Mouse (Mus musculus) ES-E14 (cell line): ENCODE data around the gene Slc50a1. TPM values are rescaled to one million over a fixed set of nuclear protein-coding genes. Genes with fewer than 3 reads are reported as not detected.

Source experiments
- DNase-seq: peaks from one replicate; pipeline ENCODE4 v3.0.0-alpha.2; 2013; ENCODE audit warnings: low read depth, low spot score
- H3K27ac ChIP-seq: 2 replicates; pipeline ENCODE4 v1.5.1; 2012; ENCODE audit warnings: low read depth, mild to moderate bottlenecking, low read length, moderate library complexity, mixed read lengths; ENCODE audit not compliant: poor library complexity, insufficient read depth, severe bottlenecking
- H3K36me3 ChIP-seq: 2 replicates; pipeline ENCODE4 v1.6.1; 2012; ENCODE audit warnings: mild to moderate bottlenecking, low read length, moderate library complexity, mixed read lengths; ENCODE audit not compliant: control insufficient read depth, poor library complexity, insufficient read depth, severe bottlenecking
- H3K4me1 ChIP-seq, 2 experiments: fragments of 150-350 bp in 1 of 2; sonication (generic) in 1 of 2; 2 replicates each; pipeline ENCODE4 v1.6.1; 2012; ENCODE audit warnings: low read length in 2 of 2, mild to moderate bottlenecking in 1 of 2, mixed read lengths in 1 of 2; ENCODE audit not compliant: control insufficient read depth in 2 of 2, insufficient read depth in 2 of 2, poor library complexity in 1 of 2
- H3K4me3 ChIP-seq, 2 experiments: fragments of 150-350 bp in 1 of 2; sonication (generic) in 1 of 2; 2 replicates each; pipeline ENCODE4 v1.5.1; 2012; ENCODE audit warnings: low read length in 2 of 2, low read depth in 1 of 2, mild to moderate bottlenecking in 1 of 2, mixed read lengths in 1 of 2; ENCODE audit not compliant: insufficient read depth in 1 of 2, poor library complexity in 1 of 2, severe bottlenecking in 1 of 2
- H3K9ac ChIP-seq: 2 replicates; pipeline ENCODE4 v1.6.1; 2012; ENCODE audit warnings: low read depth, mild to moderate bottlenecking, low read length, mixed read lengths; ENCODE audit not compliant: poor library complexity, insufficient read depth, severe bottlenecking
- H3K9me3 ChIP-seq: fragments of 150-350 bp; sonication (generic); 2 replicates; pipeline ENCODE4 v1.6.1; 2012; ENCODE audit warnings: low read depth, mild to moderate bottlenecking, low read length; ENCODE audit not compliant: control insufficient read depth, insufficient read depth
- CHD2 ChIP-seq: IDR thresholded peaks from 2 replicates; pipeline ENCODE4 v1.6.1; 2014; ENCODE audit warnings: mild to moderate bottlenecking, low read depth, low read length, inconsistent platforms
- HCFC1 ChIP-seq: IDR thresholded peaks from 2 replicates; pipeline ENCODE4 v1.6.1; 2012; ENCODE audit warnings: low read length, inconsistent platforms, borderline replicate concordance; ENCODE audit not compliant: insufficient read depth
- MAFK ChIP-seq: IDR thresholded peaks from 2 replicates; pipeline ENCODE4 v1.6.1; 2014; ENCODE audit warnings: mild to moderate bottlenecking, low read depth, low read length, inconsistent platforms; ENCODE audit not compliant: insufficient read depth
- ZC3H11A ChIP-seq: IDR thresholded peaks from 2 replicates; pipeline ENCODE4 v1.6.1; 2012; ENCODE audit warnings: low read depth, mild to moderate bottlenecking, inconsistent platforms, low read length, borderline replicate concordance
- ZNF384 ChIP-seq: IDR thresholded peaks from 2 replicates; pipeline ENCODE4 v1.6.1; 2012; ENCODE audit warnings: low read depth, low read length, inconsistent platforms
- in situ Hi-C, 2 experiments: fragments of 600-800 bp; cut with MboI; formaldehyde crosslinking; loops; one replicate each; pipeline ENCODE4 v1.15.1; 2025; ENCODE audit warnings: low sequenced_read_pairs in 2 of 2, inconsistent platforms in 1 of 2; ENCODE audit not compliant: unreplicated experiment in 2 of 2
- total RNA-seq: library from RNA; depleted of rRNA; stranded (reverse); fragments of 300-350 nt; gene quantifications from 2 replicates; pipeline ENCODE4 v1.2.3, GENCODE M21; 2012

Slc50a1 gene
- total RNA-seq, 1 experiment: 17.0 TPM

DNA sequence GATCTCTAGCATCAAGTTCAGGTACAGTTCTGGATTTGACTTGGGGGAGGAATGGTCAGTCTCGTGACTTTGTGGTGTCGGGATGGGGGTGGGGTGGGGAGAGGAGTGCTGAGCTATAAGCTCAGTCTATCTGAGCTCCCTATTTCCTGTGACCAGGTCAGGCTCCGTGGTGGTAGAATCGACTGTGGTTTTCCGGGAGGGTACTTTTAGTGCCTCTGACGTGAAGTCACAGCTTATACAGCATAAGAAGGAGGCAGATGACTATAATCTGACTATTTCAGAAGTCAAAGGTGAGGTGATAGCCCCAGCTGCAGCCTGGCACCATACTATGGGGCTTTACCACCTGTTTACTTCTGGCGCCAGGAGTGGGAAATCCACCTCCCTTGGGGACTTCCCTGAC, 39.0 kb downstream of the Slc50a1 start:
- H3K4me1 ChIP-seq: peaks cover 8 to 24% of the 10 kb centered on the region in 2 experiments; a peak in 3 of 4 replicates
- in situ Hi-C loops: no loop called here

GRCm38 (mm10) chr3:89230561-89230960, 39.8 kb downstream of the Slc50a1 start:
- DNase-seq: no peak
- Histone ChIP-seq H3K9ac (no peak overlapping the region), H3K27ac (no peak overlapping the region), H3K4me3 (no peak overlapping the region), H3K9me3 (no peaks in the 10 kb centered on the region), H3K36me3 (no peaks in the 10 kb centered on the region), H3K4me1 (peaks cover 9 to 29% of the 10 kb centered on the region in 2 experiments; a peak in 3 of 4 replicates)
- in situ Hi-C loops: no loop called here
- TF ChIP-seq MAFK: no peak

More for the DNA sequence above, 39.0 kb downstream of the Slc50a1 start:
- no peaks in the 10 kb centered on the region for H3K36me3 ChIP-seq
- no peak for TF ChIP-seq CHD2
- no peak for TF ChIP-seq HCFC1
- TF ChIP-seq ZNF384: no peak
- TF ChIP-seq MAFK: no peak
- no peak for TF ChIP-seq ZC3H11A
- H3K9me3 ChIP-seq: no peaks in the 10 kb centered on the region
- no peak overlapping the region for H3K4me3 ChIP-seq
- no peak overlapping the region for H3K9ac ChIP-seq
- H3K27ac ChIP-seq: no peak overlapping the region
- no peak for DNase-seq

GRCm38 (mm10) chr3:89229276-89229675, 41.1 kb downstream of the Slc50a1 start:
- in situ Hi-C loops: no loop called here
- no peak overlapping the region for H3K27ac ChIP-seq
- no peak overlapping the region for H3K4me3 ChIP-seq
- H3K36me3 ChIP-seq: 0 out of 2 replicates have a peak, but pooled peaks cover under 1% of the 10 kb centered on the region
- no peaks in the 10 kb centered on the region for H3K9me3 ChIP-seq
- DNase-seq: no peak
- no peak overlapping the region for H3K9ac ChIP-seq
- TF ChIP-seq ZNF384 (no peak), ZC3H11A (no peak), HCFC1 (no peak), MAFK (no peak)
- H3K4me1 ChIP-seq: peaks cover 15 to 36% of the 10 kb centered on the region in 2 experiments

- peak within 1 kb of the TSS; percentile 47 to 77 for H3K4me3 ChIP-seq
- peak within 1 kb of the TSS; percentile 39; the same call in 1 of the 2 replicates for H3K9ac ChIP-seq
- no peaks in the 10 kb centered on the region for H3K9me3 ChIP-seq
- no peak for TF ChIP-seq CHD2
- no peak for TF ChIP-seq ZNF384
- no peak for TF ChIP-seq ZC3H11A
- TF ChIP-seq MAFK: no peak
- TF ChIP-seq HCFC1: no peak
- peak within 1 kb of the TSS; percentile 62; the same call in 1 of the 2 replicates for H3K27ac ChIP-seq
- no peak for DNase-seq
- in situ Hi-C loops: no loop called here
- peaks cover 14 to 39% of the 10 kb centered on the region in 2 experiments for H3K4me1 ChIP-seq
- 0 out of 2 replicates have a peak, but pooled peaks cover 3% of the 10 kb centered on the region for H3K36me3 ChIP-seq
Observed at GRCm38 (mm10) chr3:89228836-89229235, 41.5 kb downstream of the Slc50a1 start, which contains the start of gene Muc1. Muc1 (plus strand) TSS chr3:89229057.

- H3K9me3 ChIP-seq: no peaks in the 10 kb centered on the region
Observed at GRCm38 (mm10) chr3:89228180-89228549, 42.2 kb downstream of the Slc50a1 start.

More at GRCm38 (mm10) chr3:89228180-89228549, 42.2 kb downstream of the Slc50a1 start:
- TF ChIP-seq HCFC1 (0 out of 2 replicates have a peak, but pooled peaks have one; percentile 41), ZC3H11A (no peak), ZNF384 (no peak), CHD2 (no peak), MAFK (no peak)
- Histone ChIP-seq H3K36me3 (0 out of 2 replicates have a peak, but pooled peaks cover 4% of the 10 kb centered on the region), H3K4me3 (peak overlapping the region; percentile 47 to 77), H3K27ac (peak overlapping the region; percentile 62; the same call in 1 of the 2 replicates), H3K9ac (peak overlapping the region; percentile 39; the same call in 1 of the 2 replicates), H3K4me1 (peaks cover 13 to 39% of the 10 kb centered on the region in 2 experiments)
- DNase-seq: peak; percentile 83
- in situ Hi-C loops: no loop called here
